Mouse (Mus musculus) olfactory bulb, adult 2 months (tissue): ENCODE data around the gene Otop1. TPM values are rescaled to one million over a fixed set of nuclear protein-coding genes. Genes with fewer than 3 reads are reported as not detected.

ENCODE experiments used
- H3K27ac ChIP-seq: fragments of 200-500 bp; 2 replicates; pipeline ENCODE4 v1.5.1; 2012; ENCODE audit warnings: low read depth, low read length; ENCODE audit not compliant: insufficient read depth
- H3K4me1 ChIP-seq: fragments of 200-500 bp; 2 replicates; pipeline ENCODE4 v1.6.1; 2012; ENCODE audit warnings: low read length; ENCODE audit not compliant: control insufficient read depth, insufficient read depth
- H3K4me3 ChIP-seq: fragments of 200-500 bp; 2 replicates; pipeline ENCODE4 v1.5.1; 2012; ENCODE audit warnings: mild to moderate bottlenecking, low read depth, low read length, moderate library complexity; ENCODE audit not compliant: insufficient read depth
- CTCF ChIP-seq: fragments of 200-500 bp; IDR thresholded peaks from 2 replicates; pipeline ENCODE4 v1.5.1; 2012; ENCODE audit warnings: low read depth, mild to moderate bottlenecking, low read length, moderate library complexity; ENCODE audit not compliant: insufficient read depth
- POLR2A ChIP-seq: fragments of 200-500 bp; IDR thresholded peaks from 2 replicates; pipeline ENCODE4 v1.6.1; 2012; ENCODE audit warnings: mild to moderate bottlenecking, low read depth, low read length, moderate library complexity; ENCODE audit not compliant: insufficient read depth
- WGBS: fragments of 180-500 bp; shearing (Covaris S2); methylation state at CpG from one replicate; pipeline ENCODE4 v1.1.7; 2018; 5-methylcytosine and 5-hydroxymethylcytosine counted together
- polyA plus RNA-seq: library from polyadenylated mRNA; stranded (reverse); fragments of >200 nt; gene quantifications from 2 replicates; pipeline ENCODE4 v1.2.4, GENCODE M21; 2012; ENCODE audit warnings: low replicate concordance; ENCODE audit not compliant: missing spikeins, insufficient read depth, insufficient read length

Otop1 gene
- polyA plus RNA-seq, 1 experiment, result not detected

DNA sequence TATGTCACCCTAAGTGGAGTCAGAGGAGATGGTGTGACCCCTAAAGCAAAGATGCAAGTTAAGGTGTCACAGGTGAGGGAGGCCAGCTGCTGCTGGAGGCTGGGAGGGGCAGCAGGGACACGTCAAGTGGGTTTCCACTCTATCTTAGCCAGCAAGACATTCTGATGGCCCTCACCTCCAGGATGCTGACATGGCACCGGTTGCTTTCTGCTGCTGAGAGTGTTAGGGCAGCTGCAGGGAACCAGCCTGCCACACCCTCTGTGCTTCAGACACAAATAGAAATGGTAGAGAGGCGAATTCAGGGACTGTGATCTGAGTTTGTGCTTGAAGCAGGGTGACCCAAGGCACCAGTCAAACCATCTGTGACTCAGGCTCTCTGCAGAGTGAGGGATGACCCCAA, 34.0 kb downstream of the Otop1 start:
- no peak overlapping the region for H3K4me3 ChIP-seq
- TF ChIP-seq CTCF, result no peak
- TF ChIP-seq POLR2A, result no peak
- 85% methylated on average over 3 of the region's 3 CpGs for WGBS

DNA sequence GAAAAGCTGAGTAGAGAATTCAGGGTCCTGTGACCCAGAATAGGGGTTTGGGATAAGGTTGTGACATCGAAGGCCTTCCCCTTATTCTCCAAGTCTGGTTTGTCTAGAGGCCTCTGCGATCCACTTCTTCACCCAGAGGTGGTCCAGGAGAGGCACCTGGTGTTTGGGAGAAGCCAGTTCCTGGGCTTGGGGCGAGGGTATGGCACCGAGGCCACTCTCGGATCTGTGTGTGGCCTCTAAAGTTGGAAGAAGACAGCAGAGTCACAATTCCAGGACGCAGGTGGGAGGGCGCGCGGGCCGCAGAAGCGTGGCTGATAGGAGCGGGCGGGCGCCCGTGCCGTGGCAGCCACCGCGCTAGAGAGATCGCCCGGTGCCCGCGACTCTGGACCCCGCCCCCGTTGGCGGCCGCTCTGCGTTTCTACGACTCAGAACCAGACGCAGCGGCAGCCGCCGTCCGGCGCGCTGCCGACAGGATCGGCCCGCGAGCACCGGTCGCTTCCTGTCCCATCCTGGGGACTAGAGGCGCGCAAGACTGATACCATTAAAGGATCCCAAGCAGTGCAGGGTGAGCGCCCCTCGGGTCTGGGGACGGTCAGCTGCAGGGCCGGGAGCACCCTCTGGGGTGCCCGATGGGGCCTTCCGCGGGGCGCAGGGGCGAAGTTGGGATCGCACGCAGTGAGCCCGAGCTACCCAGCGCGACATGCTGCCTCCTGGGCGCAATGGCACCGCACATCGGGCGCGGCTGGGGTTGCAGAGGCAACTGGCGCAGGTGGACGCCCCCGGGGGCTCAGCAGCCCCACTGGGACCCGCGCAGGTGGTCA, 43.4 kb downstream of the Otop1 start, which contains the start of gene Drd5:
TSS of gene Drd5 (plus strand) at position 402 of the 821 bp plus-strand sequence.
- no peak for TF ChIP-seq CTCF
- H3K4me3 ChIP-seq, result peak within 1 kb of the TSS; percentile 44
- WGBS, result 3% methylated on average over 67 of the region's 67 CpGs
- H3K4me1 ChIP-seq, result peaks cover 15% of the 10 kb centered on the region
- H3K27ac ChIP-seq, result no peak within 1 kb of the TSS

More for the DNA sequence above, 34.0 kb downstream of the Otop1 start:
- Histone ChIP-seq H3K27ac (no peak overlapping the region), H3K4me1 (no peaks in the 10 kb centered on the region)

DNA sequence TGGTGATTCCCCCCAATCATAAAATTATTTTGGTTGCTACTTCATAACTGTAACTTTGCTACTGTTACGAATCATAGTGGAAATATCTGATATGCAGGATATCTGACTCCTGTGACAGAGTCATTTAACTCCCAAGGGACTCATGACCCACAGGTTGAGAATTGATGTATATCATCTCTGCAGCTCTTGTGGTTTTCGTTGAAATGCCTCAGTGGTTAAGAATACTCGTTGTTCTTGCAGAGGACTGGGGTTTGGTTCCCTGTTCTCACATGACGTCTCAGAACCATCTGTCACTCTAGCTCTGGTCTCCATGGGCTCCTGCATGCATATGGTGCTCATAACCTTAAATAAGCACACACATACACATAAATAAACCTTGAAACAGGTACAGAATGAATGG, 57.6 kb downstream of the Otop1 start:
- WGBS, result 86% methylated on average over 4 of the region's 4 CpGs
- TF ChIP-seq POLR2A, result no peak
- no peak for TF ChIP-seq CTCF
- Histone ChIP-seq H3K4me3 (no peak overlapping the region), H3K4me1 (no peaks in the 10 kb centered on the region), H3K27ac (no peak overlapping the region)

DNA sequence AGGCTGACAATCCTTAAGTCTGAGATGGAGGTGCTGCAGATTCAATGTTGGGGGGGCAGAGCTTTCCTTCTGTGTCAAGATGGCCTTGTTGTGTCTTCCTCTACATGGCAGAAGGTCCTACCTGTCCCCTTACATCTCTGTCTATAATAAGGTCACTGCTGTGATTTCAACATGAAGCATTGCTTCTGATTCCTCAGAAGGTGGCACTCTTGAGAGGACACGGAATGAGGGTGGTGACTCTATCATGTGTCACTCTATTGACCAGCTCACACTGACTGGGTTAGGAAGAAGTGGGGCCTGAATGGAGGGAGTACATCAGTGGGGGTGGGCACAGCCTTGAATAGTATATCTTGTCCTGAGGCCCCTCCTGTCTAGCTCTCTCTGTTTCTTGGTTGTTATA, 58.8 kb downstream of the Otop1 start:
- no peaks in the 10 kb centered on the region for H3K4me1 ChIP-seq
- H3K4me3 ChIP-seq, result no peak overlapping the region
- 40% methylated on average over 1 of the region's 1 CpGs for WGBS
- no peak overlapping the region for H3K27ac ChIP-seq
- TF ChIP-seq CTCF (no peak), POLR2A (no peak)

DNA sequence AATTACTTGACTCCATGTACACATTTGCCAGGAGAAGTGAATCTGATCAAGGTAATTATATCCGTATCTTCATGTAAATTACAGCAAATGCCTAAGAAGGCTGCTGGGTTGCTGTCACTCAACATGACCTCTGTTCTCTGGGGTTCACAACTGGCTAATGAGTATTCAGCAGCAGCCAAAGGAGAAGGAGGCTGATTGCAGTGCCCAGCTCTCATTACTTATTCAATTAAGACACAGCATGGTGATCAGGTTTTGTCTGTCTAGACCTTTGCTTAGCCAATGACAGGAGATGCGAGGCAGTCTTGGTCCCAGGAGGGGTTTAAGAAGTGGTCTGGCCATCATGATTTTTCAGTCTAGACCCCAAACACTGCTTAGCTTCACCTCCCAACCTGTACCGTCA, 67.3 kb downstream of the Otop1 start:
- WGBS, result 59% methylated on average over 3 of the region's 3 CpGs
- TF ChIP-seq CTCF (no peak), POLR2A (no peak)
- no peak overlapping the region for H3K27ac ChIP-seq
- H3K4me1 ChIP-seq, result no peaks in the 10 kb centered on the region
- H3K4me3 ChIP-seq, result no peak overlapping the region

DNA sequence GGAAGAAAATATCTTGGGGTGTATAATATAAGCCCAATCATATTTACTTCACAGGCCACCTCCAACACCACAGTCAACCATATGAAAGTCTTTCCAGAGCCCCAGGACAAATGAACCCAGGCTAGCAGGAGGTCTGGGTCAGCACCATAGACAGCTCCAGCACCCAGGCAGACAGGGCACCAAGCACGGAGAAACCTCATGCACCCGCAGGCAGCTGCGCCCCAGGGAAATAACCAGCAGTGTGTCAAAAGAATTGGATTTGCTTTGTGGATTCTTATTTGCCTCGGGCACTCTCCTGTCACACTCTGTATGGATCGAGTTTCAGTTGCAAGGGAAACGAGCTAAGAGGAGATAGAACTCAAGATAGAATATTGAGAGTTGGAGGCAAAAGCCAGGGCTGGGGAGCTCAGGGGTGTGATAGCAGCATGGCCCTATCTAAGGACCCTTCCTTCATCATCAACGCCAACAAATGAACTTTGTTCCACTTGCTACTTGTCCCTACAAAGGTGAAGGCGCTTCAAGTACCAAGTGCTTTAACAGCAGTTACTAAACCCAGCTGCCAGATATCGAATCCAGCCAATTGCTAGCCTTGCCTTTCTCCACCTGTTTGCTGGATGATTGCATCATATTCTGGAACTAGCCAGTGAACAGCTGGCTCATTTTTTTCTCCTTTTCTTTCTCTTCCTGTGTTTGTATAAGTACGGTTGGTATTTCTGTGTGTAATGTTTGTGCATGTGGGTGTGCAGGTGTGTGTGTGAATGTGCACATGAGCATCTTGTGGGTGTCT, 71.1 kb downstream of the Otop1 start:
- no peak overlapping the region for H3K4me3 ChIP-seq
- TF ChIP-seq CTCF (no peak), POLR2A (no peak)
- no peak overlapping the region for H3K27ac ChIP-seq
- H3K4me1 ChIP-seq, result no peaks in the 10 kb centered on the region
- 55% methylated on average over 10 of the region's 10 CpGs for WGBS

DNA sequence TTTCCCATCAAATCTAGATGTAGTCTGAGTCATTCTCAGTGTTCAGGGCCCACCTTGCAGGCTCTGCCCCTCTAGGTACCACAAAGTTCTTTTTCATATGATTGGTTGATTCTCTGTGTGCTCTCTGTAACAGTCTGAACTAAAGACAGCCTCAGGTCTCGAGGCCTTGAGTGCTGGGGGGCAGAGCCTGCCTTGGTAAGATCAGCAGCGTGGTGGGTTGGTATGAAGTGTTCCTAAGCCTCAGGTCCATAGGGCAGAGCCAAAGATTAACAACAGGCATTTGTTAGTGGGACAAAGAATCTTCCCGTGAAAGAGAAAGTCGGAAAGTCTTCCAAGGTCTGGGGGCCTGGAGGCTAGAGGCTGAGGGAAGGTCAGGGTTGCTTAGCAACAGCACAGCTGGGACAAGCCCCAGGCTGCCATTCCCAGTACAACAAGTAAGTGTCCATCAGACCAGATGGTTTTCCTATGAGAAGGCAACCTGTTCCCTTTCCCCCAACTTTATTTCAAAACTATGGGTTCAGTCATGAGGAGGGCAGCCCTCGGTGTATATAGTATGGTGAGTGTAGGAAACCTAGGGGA, 74.7 kb downstream of the Otop1 start:
- H3K4me1 ChIP-seq, result no peaks in the 10 kb centered on the region
- no peak overlapping the region for H3K27ac ChIP-seq
- WGBS, result 72% methylated on average over 5 of the region's 5 CpGs
- no peak for TF ChIP-seq CTCF
- no peak for TF ChIP-seq POLR2A
- H3K4me3 ChIP-seq, result no peak overlapping the region

Other genes starting within 250 kb of the Otop1 start
- not detected in 2 replicates for gene Stx18, start 237.2 kb upstream of the Otop1 start, polyA plus RNA-seq
- 372 TPM in 1 of 2 replicates, not detected in the other for gene Nsg1, start 116.1 kb upstream of the Otop1 start, polyA plus RNA-seq
- not detected in 2 replicates for gene Zbtb49, start 55.5 kb upstream of the Otop1 start, polyA plus RNA-seq
- gene Lyar, start 55.5 kb upstream of the Otop1 start, polyA plus RNA-seq, result not detected in 2 replicates
- not detected in 2 replicates for gene Tmem128, start 15.8 kb upstream of the Otop1 start, polyA plus RNA-seq
- not detected in 2 replicates for gene Drd5, start 43.4 kb downstream of the Otop1 start, polyA plus RNA-seq
- gene Slc2a9, start 227.2 kb downstream of the Otop1 start, polyA plus RNA-seq, result not detected in 2 replicates